Mouse (Mus musculus) cerebellum, adult 11 months (tissue): ENCODE measurements around the gene Sdcbp2.
"Not testable (repeated sequence)": the region's sequence is repeated elsewhere in the genome, so short reads cannot be mapped to it uniquely, and the experiment has no call there.

Source experiments
- DNase-seq: peaks from one replicate; pipeline ENCODE4 v3.0.0; 2022

Sdcbp2 gene

GRCm38 (mm10) chr2:151573667-151574066, 1.2 kb downstream of the Sdcbp2 start:
- DNase-seq = no peak

GRCm38 (mm10) chr2:151574607-151575006, 2.2 kb downstream of the Sdcbp2 start:
- no peak for DNase-seq

GRCm38 (mm10) chr2:151575119-151575698, 2.8 kb downstream of the Sdcbp2 start:
- DNase-seq = peak; percentile 50

- DNase-seq = peak; percentile 89
These were observed 3.4 kb downstream of the Sdcbp2 start for GRCm38 (mm10) chr2:151575699-151576389.

- DNase-seq = no peak
These were observed 6.8 kb downstream of the Sdcbp2 start for GRCm38 (mm10) chr2:151579183-151579582.

- no peak for DNase-seq
These were observed 8.5 kb downstream of the Sdcbp2 start for GRCm38 (mm10) chr2:151580945-151581344.

- DNase-seq = no peak
These were observed 13.5 kb downstream of the Sdcbp2 start for GRCm38 (mm10) chr2:151585934-151586333.

GRCm38 (mm10) chr2:151586807-151587206, 14.4 kb downstream of the Sdcbp2 start:
- DNase-seq = no peak

GRCm38 (mm10) chr2:151587306-151587705, 14.9 kb downstream of the Sdcbp2 start:
- DNase-seq = no peak

GRCm38 (mm10) chr2:151598068-151598467, 25.6 kb downstream of the Sdcbp2 start:
- DNase-seq = no peak

GRCm38 (mm10) chr2:151602106-151602505, 29.7 kb downstream of the Sdcbp2 start:
- DNase-seq = no peak

- no peak for DNase-seq
These were observed 31.2 kb downstream of the Sdcbp2 start for GRCm38 (mm10) chr2:151603630-151604029.

- DNase-seq = peak; percentile 35
These were observed 33.1 kb downstream of the Sdcbp2 start for GRCm38 (mm10) chr2:151605437-151605987.

GRCm38 (mm10) chr2:151608435-151608834, 36.0 kb downstream of the Sdcbp2 start:
- peak; percentile 71 for DNase-seq

GRCm38 (mm10) chr2:151609974-151610373, 37.6 kb downstream of the Sdcbp2 start:
- DNase-seq = no peak

- DNase-seq = not testable (repeated sequence)
These were observed 43.4 kb downstream of the Sdcbp2 start for GRCm38 (mm10) chr2:151615779-151616178.

- DNase-seq = no peak
These were observed 44.3 kb downstream of the Sdcbp2 start for GRCm38 (mm10) chr2:151616551-151617329.

GRCm38 (mm10) chr2:151623776-151624175, 51.4 kb downstream of the Sdcbp2 start:
- DNase-seq = no peak

- no peak for DNase-seq
These were observed 53.9 kb downstream of the Sdcbp2 start for GRCm38 (mm10) chr2:151626296-151626695.

GRCm38 (mm10) chr2:151628011-151628410, 55.6 kb downstream of the Sdcbp2 start:
- no peak for DNase-seq

GRCm38 (mm10) chr2:151629310-151629709, 56.9 kb downstream of the Sdcbp2 start:
- no peak for DNase-seq

GRCm38 (mm10) chr2:151631406-151632158, 59.2 kb downstream of the Sdcbp2 start:
- DNase-seq = no peak
